Mouse (Mus musculus): ENCODE data around the gene Pglyrp3. TPM values are rescaled to one million over a fixed set of nuclear protein-coding genes. Genes with fewer than 3 reads are reported as not detected.
"Not testable (repeated sequence)": the region's sequence is repeated elsewhere in the genome, so short reads cannot be mapped to it uniquely, and the experiment has no call there.

Gene Pglyrp3
- polyA plus RNA-seq (2017; shearing (Covaris generic)), result not detected

- ATAC-seq, result no peak
These were observed at the start of gene Pglyrp3 for GRCm38 (mm10) chr3:92014283-92014682. Gene Pglyrp3, plus strand, starts transcription at chr3:92014583.

DNA sequence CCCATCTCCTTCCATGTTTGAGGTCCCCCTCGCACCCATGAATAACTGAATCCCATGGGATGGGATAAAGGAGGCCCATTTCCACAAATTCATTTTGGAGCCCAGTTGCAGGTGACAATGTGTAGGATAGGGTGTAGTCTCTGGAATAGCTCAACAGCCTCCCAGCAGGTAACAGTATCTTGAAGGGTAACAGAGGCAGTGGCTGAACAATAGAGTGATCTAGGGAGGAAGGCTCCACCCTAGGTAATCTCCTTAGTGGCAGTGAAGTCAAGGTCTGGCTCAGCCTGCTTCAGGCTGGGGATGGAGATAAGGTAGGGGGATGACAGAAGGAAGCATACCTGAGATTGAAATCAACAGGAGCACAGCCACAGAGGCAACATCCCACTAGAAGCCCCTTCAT lies 3.4 kb upstream of the Pglyrp3 start:
- no peak for ATAC-seq

GRCm38 (mm10) chr3:92024541-92024940 lies 10.2 kb downstream of the Pglyrp3 start:
- ATAC-seq, result not testable (repeated sequence)

DNA sequence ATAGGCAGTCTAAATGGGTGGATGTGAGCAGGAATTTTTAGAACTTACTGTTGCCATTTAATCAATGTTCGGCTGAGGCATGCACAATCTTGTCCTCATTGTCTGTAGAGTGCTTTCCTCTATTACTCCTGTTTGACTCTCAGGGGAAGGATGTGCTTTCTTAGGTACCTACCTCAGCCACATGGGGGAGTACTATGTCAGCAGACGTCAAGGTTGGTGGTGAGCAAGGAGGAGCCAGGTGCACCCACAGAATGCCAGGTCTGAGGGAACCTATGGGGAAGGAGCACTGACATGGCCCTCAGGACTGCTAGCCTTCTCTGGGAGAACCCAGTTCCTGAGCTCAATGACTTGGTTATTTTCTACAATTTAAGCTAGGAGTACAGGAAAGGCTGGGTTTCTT lies 18.8 kb downstream of the Pglyrp3 start:
- no peak for ATAC-seq

DNA sequence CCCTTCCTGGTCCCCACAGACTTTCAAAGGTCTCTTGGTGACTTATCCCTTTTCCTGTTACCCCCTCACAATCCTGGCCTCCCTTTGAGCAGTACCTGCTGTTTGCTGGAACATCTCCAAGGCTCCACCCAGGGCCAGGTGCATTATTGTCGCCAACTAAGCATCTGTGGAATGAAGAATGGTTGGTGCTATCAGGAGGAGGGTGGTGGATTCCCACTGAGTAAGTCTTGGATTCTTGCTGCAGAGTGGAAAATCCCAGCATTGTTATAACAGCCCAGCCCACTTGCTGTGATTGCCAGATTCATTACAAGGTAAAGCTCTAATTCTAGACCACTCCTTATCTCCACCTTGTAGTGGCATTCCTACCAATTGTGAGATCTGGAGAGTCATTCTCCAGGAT lies 19.5 kb downstream of the Pglyrp3 start:
- ATAC-seq, result no peak

DNA sequence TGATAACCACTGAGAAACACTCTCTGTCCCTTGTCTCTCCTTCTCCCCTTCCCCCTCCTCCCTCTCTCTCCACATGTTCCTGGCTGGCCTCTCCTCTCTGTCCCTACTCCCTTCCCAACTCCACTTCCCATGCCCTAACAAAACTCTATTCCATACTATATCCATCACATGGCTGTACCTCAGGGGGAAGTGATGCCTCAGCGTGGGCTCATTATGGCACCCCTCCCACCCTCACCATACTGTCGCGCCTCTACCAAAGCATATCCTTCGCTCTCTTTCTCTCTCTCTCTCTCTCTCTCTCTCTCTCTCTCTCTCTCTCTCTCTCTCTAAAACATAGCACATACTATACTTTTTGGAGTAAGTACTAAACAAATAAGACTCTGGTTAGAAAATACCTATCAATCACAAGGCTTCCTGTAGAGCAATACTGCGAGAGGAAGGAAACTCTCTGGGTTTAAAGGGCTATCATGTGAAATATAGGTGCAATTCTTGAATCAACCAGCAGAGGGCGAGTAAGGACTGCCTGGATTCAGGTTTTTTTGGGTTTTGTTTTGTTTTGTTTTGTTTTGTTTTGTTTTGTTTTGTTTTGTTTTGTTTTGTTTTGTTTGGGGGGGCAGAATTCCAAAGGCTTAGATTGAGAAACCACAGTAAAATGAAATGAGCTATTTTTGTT lies 36.1 kb downstream of the Pglyrp3 start:
- no peak for ATAC-seq

DNA sequence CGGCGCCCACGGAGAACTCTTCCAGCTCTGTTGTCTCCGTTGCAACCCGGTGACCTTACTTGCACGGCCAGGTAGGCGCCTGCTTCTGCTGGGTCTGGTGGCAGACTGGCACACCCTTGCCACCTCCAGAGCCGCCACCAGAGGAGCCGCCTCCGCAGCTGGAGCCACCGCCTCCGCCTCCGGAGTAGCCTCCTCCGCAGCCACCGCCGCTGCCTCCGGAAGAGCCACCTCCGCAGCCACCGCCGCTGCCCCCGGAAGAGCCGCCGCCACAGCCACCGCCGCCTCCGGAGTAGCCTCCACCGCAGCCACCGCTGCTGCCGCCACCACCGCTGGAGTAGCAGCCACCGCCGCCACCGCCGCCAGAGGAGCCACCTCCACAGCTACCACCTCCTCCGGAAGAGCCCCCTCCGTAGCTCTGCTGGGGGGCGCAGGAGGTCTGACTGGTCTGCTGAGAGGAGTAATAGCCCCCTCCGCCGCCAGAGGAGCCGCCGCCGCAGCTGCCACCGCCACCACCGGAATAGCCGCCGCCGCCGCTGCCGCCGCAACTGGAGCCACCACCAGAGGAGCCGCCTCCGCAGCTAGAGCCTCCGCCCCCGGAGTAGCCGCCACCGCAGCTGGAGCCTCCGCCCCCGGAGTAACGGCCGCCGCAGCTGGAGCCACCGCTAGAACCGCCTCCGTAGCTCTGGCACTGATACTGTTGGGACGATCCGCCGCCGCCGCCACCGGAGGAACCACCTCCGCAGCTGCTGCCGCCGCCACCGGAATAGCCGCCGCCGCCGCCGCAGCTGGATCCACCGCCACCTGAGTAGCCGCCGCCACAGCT lies 66.3 kb downstream of the Pglyrp3 start:
- no peak for ATAC-seq

Other genes starting within 250 kb of the Pglyrp3 start
- not detected for gene Lor, start 68.6 kb downstream of the Pglyrp3 start, polyA plus RNA-seq (2017; shearing (Covaris generic))
- not detected for gene Prr9, start 109.4 kb downstream of the Pglyrp3 start, polyA plus RNA-seq (2017; shearing (Covaris generic))
- not detected for gene Lelp1, start 128.2 kb downstream of the Pglyrp3 start, polyA plus RNA-seq (2017; shearing (Covaris generic))
- not detected for gene Sprr2a1, start 201.2 kb downstream of the Pglyrp3 start, polyA plus RNA-seq (2017; shearing (Covaris generic))
- gene Sprr2a2, start 201.3 kb downstream of the Pglyrp3 start, polyA plus RNA-seq (2017; shearing (Covaris generic)), result not detected

Measured in CD4-positive, CD25-positive, alpha-beta regulatory T cell, adult 4 months (primary cell).